Mouse (Mus musculus): ENCODE results near the gene Htra3. TPM values are rescaled to one million over a fixed set of nuclear protein-coding genes. Genes with fewer than 3 reads are reported as not detected.

Gene Htra3
- polyA plus RNA-seq (2014; fragmentation: Illumina TruSeq; extraction: RNeasy Lipid Tissue Mini Kit (QIAGEN cat#74804); ENCODE audit: low read depth, low replicate concordance), result 0.87 TPM

DNA sequence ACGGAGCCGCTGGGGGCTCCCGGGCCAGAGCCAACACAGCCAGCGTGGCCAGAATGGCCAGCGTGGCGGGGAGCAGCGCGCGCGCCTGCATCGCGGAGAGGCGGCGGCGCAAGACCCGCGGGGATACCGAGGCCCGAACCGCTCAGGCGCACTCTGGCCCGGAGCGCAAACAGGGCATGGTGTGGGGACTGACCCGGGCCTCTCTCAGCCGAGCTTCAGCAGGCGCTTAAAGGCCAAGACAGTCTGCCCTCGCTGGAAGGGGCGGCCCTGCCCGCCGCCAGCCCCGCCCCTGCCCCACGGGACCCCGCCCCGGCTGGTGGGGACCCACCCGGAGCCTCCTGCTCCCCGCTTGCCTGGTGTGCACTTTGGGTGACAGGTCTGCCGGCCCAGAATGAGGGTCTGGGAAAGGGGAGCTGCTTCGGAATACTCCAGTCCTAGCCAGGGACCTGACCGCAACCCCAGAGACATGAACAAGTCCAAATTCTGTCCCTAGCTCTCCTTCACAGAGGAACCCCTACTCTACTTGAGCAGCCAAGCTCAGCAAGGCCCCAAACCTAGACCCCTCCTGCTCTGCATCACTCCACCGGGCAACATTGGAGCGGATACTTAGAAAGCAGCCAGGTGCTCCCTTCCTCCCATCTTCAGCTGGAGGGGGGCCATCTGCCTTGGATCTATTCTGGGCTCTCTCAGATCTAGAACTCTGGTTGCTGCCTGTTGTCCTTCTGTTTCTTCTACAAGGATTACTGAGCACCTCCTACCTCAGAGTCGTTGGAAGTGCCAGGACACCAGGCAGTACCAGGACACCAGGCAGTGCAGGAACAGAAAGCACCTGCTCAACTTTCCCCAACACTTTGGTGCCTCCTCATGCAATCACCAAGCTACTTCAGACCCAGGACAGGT is at the start of gene Htra3:
TSS of gene Htra3 (minus strand) at position 527 of the 900 bp plus-strand sequence.

Other genes with a start within 250 kb of the Htra3 start
- gene Cpz, start 154.1 kb downstream of the Htra3 start, polyA plus RNA-seq (2014; fragmentation: Illumina TruSeq; extraction: RNeasy Lipid Tissue Mini Kit (QIAGEN cat#74804); ENCODE audit: low read depth, low replicate concordance), result not detected
- 1.5 TPM for gene Trmt44, start 104.7 kb downstream of the Htra3 start, polyA plus RNA-seq (2014; fragmentation: Illumina TruSeq; extraction: RNeasy Lipid Tissue Mini Kit (QIAGEN cat#74804); ENCODE audit: low read depth, low replicate concordance)
- 19.0 TPM for gene Acox3, start 96.7 kb downstream of the Htra3 start, polyA plus RNA-seq (2014; fragmentation: Illumina TruSeq; extraction: RNeasy Lipid Tissue Mini Kit (QIAGEN cat#74804); ENCODE audit: low read depth, low replicate concordance)
- 0.93 TPM for gene Sh3tc1, start 60.2 kb upstream of the Htra3 start, polyA plus RNA-seq (2014; fragmentation: Illumina TruSeq; extraction: RNeasy Lipid Tissue Mini Kit (QIAGEN cat#74804); ENCODE audit: low read depth, low replicate concordance)
- gene Ablim2, start 78.1 kb upstream of the Htra3 start, polyA plus RNA-seq (2014; fragmentation: Illumina TruSeq; extraction: RNeasy Lipid Tissue Mini Kit (QIAGEN cat#74804); ENCODE audit: low read depth, low replicate concordance), result 1.2 TPM
- gene Afap1, start 213.5 kb upstream of the Htra3 start, polyA plus RNA-seq (2014; fragmentation: Illumina TruSeq; extraction: RNeasy Lipid Tissue Mini Kit (QIAGEN cat#74804); ENCODE audit: low read depth, low replicate concordance), result 9.5 TPM

Measured in adrenal gland, adult 10 weeks (tissue).